Mouse (Mus musculus) cerebellum, postnatal 25 days (tissue): Measurements from ENCODE around the gene Pnmal2.
"Not testable (repeated sequence)": the region's sequence is repeated elsewhere in the genome, so short reads cannot be mapped to it uniquely, and the experiment has no call there.

Experiments
- DNase-seq, 2 experiments: peaks; one replicate each; pipeline ENCODE4 v3.0.0; 2021; ENCODE audit warnings: mixed read lengths in 2 of 2

The Pnmal2 gene

DNA sequence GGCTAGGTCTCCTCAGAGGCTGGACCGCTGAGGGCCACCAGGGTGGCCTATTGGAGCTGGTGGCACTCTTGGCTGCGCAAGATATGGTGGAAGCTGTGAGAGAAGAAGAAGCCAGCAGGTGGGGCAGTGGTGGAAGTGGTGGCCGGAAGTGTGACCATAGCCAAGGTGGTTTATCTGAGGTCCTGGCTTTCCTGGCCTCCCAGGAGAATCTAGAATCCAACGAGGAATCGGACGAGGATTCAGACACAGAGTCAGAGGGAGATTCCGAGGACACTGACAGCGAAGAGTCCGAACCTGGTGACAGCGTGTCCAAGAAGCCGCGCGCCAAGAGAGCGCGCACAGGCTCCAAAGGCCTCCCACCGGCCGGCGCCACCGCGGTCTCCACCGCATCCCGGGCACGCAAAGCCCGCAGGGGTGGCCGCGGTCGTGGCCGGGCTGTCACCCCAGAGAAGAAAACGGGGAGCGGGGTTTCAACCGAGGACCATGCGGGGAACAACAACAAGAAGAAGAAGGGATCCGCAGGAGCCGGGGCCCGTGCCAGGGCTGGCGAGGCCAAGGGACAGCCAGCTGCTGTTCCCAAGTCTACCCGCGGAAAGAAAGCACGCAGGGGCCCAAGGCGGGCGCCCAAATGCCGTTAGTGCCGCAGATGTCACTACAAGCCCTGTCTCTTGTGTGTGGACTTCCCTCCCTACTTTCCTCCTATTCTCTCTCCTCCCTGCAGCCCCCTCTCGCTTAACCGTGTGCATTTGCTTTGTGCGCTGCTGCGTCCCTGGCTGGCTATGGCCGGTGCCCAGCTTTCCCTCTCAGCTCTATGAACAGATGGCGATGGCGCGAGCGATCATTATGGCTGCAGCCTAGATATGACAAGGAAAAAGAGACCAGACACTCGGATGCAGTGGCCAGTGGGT lies 2.2 kb downstream of the Pnmal2 start:
- DNase-seq = peak; percentile 81 to 82

DNA sequence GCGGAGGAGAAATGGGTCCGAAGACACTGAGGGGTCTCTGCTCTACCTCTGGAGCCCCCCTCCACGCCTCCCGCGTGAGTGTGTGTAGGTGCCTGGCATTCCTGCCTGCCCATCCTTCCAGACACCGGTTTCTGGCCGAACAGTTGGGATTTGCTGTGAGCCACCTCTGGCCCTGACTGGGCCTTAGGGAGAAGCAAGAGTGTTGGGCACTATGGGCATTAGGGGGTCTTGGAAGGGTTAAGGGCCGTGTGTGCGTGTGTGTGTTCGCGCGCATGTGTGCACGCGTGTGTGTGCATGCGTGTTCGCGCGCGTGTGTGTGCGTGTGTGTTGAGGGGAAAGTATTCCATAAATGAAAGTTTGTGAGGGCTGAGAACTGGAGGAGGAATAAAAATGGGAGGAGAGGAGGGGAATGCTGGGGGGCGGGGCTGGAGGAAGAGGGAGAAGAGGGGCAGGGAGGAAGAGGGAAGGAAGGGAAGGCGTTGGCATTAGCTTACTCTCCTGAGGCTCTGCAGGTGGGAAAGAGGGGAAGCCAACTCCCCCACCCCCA lies 2.9 kb downstream of the Pnmal2 start:
- DNase-seq = peak in 1 of 2 experiments; percentile 74

DNA sequence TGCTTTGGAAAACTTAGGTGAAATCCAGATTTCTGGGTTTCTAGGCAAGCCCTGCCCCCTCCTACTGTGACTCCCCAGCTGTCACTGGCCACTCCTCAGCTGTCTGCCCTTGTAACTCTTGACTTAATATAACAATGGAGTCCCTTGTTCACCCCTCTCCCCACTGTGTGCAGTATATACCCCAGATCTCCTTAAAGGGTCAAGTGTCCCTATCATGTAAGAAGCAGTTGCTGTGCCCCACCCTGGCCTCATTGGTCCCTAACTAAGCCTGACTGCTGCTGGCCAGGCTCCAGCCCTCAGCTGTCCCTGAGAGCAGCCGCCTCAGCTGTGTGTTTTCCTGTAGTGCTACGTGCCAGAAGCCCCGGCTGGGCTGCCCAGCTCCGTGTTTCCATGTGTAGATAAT lies 3.5 kb downstream of the Pnmal2 start:
- peak; percentile 57 to 62 for DNase-seq

DNA sequence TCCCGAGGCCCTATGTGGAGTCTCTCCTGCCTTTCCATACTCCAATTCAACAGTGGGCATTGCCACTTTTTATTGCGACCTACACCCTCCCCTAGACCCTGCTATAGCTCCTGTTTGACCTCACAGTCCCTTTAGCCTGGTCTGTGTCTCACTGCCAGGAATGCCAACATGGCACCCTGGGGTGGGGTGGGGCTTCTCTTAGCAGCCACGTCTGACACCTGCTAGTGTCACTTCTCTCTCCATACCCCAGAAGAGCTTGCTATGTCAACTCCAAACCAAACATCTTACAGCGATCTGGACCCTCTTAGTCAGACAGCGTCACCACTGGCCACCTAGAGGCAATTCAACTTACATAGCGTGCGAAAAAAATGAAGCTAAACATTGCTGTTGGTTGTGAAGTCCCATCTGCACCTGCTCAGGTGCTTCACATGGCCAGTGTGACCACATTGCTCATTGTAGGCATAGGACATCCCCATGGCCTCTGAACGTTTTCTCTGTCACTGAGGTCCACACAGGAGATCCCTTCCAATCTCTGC lies 4.5 kb downstream of the Pnmal2 start:
- DNase-seq = peak in 1 of 2 experiments; percentile 58

DNA sequence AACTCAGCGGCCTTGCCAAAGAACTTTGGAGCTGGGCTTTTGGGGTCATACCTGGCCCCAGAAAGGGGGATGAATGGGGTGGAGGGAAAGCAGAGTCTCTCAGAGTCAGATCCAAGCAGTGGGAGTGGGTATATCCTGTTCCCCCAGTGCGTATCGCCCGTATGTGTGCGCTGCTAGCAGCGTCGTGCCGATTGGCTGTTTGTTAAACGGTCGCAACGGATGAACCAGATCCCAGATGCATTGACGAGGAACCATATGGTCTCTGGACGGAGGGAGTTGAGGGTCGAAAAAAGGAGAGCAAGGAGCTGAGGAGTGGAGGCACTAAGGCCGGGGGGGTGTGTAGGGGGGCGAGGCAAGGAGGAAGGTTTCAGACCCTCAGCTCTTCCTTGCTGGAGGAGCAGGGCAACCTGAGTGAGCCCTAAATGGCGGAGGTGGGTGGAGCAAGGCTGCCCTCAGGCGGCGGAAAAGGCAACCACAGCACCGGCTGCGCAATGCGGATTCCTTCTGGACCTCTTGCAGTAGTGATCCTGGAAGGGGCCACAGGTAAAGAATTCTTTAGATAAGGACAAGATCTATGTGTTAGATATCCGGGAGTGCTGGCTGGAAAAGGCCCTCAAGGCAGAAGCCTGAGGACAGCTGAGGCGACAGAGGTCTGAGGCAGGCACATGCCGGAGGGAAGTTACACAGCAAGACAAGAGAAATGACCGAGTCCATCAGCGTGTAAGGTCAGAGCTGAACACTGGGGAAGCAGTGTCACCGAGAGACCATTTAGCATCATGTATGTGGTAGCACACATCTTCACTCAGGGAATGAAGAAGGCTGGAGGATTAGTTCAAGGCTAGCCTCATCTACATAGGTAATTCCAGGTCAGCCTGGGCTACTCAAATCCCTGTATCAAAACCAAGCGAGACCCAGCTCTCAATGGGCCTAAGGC lies 5.7 kb downstream of the Pnmal2 start:
- peak; percentile 93 to 94 for DNase-seq

DNA sequence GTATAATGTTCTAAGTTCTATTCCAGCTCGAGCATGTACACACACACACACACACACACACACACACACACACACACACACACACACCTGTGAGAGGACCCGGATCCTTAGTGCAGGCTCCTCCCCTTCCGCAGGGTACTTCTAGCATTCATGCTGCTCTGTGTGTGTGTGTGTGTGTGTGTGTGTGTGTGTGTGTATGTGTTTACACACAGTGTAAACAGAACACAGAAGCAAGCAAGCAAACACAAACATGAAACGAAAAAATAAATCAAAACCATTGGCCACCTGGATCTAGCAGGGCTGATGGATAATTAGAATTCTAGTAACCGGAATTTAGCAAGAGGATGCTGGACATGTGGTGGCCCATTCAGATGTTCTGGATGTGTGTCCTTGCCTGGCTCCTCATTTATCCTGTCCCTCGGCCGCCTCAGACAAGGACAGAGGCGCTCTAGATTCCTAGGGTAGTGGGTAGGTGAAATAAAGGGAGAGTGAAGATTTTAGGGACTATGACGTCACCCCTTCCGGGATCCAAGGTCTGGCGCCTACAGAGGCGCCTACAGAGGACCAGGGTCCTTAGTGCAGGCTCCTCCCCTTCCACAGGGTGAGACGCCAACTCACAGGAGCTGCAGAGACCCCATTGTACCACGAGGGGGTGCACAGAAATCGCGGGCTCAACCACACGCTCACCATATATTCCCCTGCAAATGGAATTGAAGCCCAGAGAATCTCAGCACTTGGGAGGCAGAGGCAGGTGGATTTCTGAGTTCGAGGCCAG lies 6.6 kb downstream of the Pnmal2 start:
- peak; percentile 82 to 86 for DNase-seq

DNA sequence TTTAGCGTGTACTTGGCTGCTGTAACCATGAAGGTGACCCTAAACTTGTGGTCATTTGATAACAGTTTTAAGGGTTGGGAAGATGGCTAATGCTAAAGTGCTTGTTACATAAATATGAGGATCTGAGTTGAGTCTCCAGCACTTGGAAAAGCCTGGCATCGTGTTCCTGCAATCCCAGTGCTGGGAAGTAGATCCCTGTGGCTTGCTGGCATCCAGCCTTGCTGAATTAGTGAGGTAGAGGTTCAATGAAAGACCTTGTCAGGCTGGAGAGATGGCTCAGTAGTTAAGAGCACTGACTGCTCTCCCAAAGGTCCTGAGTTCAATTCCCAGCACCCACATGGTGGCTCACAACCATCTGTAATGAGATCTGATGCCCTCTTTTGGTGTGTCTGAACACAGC lies 9.3 kb downstream of the Pnmal2 start:
- DNase-seq = not testable (repeated sequence)

DNA sequence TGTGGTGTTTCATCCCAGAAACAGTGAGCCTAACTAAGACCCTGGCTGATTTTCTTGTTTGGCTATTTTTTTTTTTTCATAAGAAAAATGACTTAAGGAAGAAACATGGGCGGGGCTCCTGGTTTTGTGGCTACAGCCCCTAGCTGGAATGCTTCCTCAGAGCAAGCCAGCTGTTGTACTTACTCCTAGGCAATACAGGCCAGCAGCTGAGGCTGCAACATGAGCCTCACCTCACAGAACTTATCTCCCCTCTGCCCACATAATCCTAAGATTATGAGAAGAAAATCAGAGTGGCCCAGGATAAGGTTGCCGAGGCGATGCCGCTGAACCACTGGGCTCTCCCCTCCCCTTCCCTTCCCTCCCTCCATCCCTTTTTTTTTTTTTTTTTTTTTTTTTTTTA lies 11.2 kb downstream of the Pnmal2 start:
- DNase-seq = no peak

DNA sequence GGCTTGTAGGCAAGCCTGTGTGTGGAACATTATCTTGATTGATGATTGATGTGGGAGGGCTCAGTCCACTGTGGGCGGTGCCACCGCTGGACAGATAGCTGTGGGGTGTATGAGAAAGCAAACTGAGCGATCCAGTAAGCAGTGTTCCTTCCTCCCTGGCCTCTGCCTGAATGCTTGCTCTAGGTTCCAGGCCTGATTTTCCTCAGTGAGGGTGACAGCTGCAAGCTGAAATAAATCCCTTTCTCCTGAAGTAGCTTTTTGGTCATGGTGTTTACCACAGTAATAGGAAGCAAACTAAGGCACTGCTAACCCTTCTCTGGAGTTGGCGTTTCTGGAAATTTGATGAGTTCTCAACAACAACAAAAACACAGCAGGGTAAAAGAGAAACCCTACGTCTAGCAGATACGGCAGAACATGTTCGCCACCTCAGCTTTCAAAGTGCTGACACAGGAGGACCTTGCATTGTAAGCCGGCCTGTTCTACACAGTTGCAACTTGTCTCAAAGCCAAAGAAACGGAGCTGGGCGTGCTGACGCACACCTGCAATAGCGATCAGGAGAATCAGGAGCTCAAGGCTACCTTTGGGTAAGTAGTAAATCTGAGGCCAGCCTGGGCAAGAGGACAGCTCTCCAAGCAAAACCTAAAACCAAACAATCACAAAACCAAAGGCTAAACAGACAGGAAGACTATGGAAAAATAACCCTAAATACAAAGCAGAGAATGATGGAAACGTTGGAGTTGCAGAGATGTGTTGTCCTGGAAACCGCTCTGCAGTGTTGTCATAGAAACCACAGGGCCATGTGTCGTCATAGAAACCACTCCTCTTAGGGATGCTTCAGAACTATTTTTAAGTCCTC lies 12.2 kb downstream of the Pnmal2 start:
- DNase-seq = no peak

DNA sequence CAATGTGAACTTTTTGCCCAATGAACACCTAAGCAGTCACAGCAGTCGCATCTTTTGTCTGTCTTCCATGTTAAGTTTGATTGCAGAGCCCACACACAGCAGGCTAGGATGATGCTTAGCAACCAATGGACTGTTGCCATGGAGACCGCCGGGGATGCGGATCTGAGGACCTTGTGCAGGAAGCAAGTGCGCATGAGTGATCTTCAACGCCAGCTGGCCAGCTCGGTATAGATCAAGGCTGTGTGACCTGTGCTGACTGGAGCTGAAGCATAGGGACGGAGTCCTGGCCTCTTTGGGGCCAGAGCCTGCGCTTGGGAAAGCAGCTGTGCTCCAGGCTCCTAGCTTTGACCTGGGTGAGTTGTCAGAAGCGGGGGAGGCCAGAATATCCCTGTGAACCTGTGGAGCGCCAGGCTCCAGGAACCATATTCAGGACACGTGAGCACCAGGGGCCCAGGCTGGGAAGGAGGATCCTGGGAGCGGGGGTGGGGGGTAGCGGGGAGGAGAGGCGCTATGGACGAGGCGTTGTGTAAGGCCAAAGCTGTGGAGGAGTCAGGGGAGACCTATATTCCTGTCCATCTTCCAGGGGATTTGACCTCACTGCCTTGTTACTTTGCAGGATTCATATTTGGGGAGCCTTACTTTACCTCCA lies 15.2 kb downstream of the Pnmal2 start, which contains the start of gene Pnmal1:
Gene Pnmal1 (plus strand): TSS at position 141 of the 649 bp plus-strand sequence.
- DNase-seq = peak; percentile 87 to 93

DNA sequence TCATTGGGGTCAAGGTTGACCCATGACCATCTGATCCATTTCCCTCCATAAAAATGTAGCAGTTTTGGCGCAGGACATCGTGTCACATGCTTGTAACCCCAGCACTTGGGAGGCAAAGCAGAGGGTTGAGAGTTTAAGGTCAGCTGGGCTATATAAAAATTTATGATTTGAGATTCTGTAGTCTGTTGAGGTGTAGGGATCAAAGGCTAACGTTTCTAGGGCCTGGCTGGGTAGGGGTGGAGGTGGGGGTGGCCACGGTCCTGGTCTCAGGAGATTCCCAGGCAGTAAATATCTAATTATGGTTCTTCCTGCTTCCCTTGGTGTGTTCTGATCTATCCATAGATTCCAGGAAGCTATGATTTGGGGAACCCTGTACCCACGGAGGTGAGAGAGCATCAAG lies 17.2 kb downstream of the Pnmal2 start:
- no peak for DNase-seq

DNA sequence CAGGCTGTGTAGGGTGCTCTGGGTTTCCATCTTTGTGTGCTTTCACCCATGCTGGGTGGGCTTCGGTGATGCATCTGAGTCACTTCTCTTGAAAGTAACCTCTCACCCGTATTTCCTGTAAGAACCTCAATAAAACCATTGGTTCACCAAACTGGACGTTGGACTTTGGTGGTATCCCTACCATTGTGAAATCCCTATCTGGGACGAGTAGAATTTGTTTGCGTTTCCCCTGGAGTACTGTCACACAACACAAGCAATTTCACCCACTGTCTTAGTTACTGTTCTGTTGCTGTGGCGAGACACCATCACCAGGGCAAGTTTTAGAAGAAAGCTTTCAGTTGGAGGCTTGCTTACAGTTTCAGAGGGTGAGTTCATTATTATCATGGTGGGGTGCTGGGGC lies 23.9 kb downstream of the Pnmal2 start:
- no peak for DNase-seq

DNA sequence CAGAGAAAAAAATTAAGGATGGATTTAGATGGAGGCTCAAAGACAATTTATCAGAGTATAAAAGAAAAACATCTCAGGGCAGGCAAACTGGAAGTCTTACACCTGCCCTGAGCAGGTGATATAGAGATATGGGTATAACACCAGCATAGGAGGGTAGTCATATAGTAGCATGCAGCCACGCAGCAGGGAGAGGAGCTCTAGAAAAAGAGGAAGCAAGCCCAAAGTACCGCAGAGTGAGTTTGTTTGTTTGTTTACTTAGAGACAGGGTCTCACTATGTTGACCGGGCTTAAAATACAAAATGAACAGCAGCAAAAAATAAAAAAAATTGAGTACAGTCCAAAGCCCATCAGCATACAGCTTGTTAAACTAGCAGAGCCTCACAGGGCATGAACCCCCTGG lies 26.7 kb downstream of the Pnmal2 start:
- no peak for DNase-seq

DNA sequence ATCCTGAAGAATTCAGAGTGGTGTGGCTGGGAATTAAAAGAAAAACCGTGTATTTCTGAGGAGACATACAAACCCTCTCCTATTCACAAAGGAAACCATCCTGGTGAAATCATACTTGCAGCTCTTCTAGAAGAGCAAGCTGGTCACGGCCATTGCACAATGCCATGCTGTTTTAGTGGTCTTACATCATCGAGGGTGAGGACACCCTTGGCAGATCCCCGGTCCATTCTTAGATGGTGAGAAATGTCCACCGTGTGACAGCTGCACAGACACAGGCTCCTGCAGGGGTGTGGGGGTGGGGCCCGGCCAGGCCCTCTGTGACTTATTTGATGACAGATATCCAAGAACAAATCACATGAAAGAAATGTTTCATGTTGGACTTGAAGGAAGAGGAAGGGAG lies 29.5 kb downstream of the Pnmal2 start:
- DNase-seq = peak in 1 of 2 experiments; percentile 36

DNA sequence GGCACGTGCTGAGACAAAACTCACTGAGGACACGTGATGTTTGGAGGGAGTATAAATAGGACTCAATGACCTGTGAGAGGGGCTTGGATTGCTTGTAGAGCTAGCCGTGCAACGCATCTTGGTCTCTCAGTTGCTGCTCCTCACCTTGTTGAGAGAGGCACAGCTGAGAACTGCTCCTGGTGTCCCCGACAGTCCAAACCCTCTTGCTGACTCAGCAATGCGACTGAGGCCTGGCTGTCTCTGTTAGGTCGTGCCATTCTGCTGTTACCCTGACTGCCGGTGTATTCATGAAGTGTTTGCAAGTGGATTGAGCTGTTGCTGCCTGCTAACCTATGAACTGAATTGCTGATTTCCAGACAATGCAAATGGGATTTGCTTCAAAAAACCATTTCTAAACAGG lies 31.8 kb downstream of the Pnmal2 start:
- no peak for DNase-seq

DNA sequence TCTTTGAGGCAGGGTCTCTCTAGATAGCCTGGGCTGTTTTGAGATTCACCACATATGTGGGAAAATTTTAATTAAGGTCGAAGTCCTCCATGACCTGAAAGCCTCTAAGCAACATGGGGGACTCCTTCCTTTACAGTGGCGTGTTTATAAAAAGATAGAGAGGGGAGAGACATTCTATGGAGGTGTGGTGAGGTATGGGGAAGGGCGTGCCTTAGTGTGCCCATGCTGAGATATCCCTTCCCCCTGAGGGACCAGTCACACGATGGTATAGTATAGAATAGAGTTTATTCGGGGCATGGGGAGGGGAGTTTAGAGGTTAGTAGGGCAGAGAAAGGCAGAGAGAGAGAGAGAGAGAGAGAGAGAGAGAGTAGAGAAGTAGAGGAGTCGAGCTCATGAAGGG lies 33.7 kb downstream of the Pnmal2 start:
- no peak for DNase-seq

DNA sequence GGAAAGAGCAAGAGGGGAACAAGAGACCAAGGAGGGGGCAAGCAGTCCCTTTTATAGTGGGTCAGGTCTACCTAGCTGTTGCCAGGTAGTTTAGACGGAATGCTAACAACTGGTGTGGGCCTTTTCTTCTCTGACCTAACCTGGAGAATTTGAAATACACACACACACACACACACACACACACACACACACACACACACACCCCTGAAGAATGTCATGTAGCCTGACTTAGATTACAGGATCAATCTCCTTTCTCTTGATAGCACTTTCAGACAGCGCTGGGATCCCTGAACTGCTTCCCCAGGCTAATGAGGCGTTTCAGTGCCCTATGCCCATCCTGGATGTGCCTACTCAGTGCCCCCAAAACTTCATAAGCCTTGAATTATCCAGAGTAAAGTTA lies 34.1 kb downstream of the Pnmal2 start:
- no peak for DNase-seq

DNA sequence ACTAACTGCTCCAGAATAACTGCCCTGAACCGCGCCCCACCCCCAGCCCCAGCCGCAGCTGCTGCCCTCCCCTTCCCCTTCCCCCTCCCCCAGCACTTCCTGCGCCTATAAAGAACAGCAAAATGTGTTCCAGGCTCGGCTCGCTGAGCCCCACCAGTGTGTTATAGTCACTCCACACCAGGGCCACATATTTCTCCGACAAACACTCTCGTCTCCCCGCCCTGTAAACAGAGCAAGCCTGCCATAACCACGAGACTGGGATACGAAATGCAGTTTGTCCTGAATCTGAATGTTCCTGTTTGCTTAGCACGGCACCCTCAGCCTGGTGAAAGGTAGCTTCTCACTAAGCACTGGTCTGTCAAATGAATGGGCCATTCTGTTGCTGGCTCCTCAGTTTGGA lies 35.9 kb downstream of the Pnmal2 start:
- peak; percentile 39 to 49 for DNase-seq

DNA sequence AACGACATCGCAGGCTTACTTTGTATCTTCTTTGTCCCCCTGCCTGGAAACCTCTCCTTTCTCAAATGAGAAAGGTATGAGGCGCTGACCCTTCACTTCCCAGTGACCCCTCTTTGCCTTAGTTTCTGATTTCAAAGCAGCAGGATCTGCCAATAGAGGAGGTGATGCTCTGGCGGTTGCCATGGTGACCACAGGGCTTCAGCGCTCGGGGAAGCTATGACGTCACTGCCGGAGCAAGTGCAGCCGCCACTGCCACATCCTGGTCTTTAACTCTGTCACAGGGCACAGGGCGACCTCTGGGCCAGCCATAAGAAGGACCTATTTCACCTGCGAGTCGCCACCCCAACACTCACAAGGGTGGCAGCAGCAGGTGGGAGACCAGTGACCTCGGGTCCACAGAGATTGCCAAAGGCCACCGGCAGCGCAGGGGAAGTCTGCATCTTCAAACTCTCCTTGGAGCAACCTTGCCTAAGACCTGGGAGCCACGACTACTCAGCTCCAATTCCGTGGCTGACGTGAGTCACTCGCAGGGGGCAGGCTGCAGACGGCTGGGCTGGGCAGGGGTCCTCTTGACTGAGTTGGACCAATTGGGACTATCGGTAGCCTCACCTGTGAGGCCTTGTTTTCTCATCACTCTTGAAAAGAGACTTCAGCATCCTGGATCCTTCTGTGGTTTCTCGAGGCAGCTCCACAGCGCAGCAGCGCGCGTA lies 38.5 kb downstream of the Pnmal2 start, which contains the start of gene Gm42372:
Gene Gm42372 (plus strand): TSS at position 228 of the 710 bp plus-strand sequence.
- peak; percentile 83 to 91 for DNase-seq
